Mouse (Mus musculus) macrophage (primary cell): ENCODE data around the gene Hoxa4. TPM values are rescaled to one million over a fixed set of nuclear protein-coding genes. Genes with fewer than 3 reads are reported as not detected.

Experiments used
- H3K27ac ChIP-seq: fragments of 350-480 bp; formaldehyde crosslinking; 2 replicates; pipeline ENCODE4 v1.9.0; 2021
- H3K36me3 ChIP-seq: fragments of 350-480 bp; formaldehyde crosslinking; 2 replicates; pipeline ENCODE4 v1.9.0; 2021; ENCODE audit errors: inconsistent target
- H3K4me3 ChIP-seq: fragments of 350-480 bp; formaldehyde crosslinking; 2 replicates; pipeline ENCODE4 v1.9.0; 2021; ENCODE audit errors: inconsistent target
- H3K79me2 ChIP-seq: fragments of 350-480 bp; formaldehyde crosslinking; 2 replicates; pipeline ENCODE4 v1.9.0; 2021; ENCODE audit errors: inconsistent target
- WGBS: methylation state at CpG from one replicate; pipeline ENCODE4 v1.1.7; 2026; ENCODE audit warnings: inconsistent platforms; ENCODE audit not compliant: missing documents; 5-methylcytosine and 5-hydroxymethylcytosine counted together
- polyA plus RNA-seq: library from polyadenylated mRNA; stranded (reverse); fragments of 250-400 nt; gene quantifications from 3 replicates; pipeline ENCODE4 v1.2.4, GENCODE M21; 2018; ENCODE audit warnings: inconsistent platforms

Hoxa4 gene
- polyA plus RNA-seq, 1 experiment from 2014 or later, result 0.34 TPM

- 37% methylated on average over 5 of the region's 5 CpGs for WGBS
- Histone ChIP-seq H3K79me2 (no peaks in the 10 kb centered on the region), H3K27ac (no peak overlapping the region), H3K4me3 (no peak overlapping the region), H3K36me3 (no peaks in the 10 kb centered on the region)
These were observed 22.7 kb upstream of the Hoxa4 start for GRCm38 (mm10) chr6:52214271-52214670.

- WGBS, result 4% methylated on average over 38 of the region's 38 CpGs
- Histone ChIP-seq H3K79me2 (no peaks in the 10 kb centered on the region), H3K27ac (no peak within 1 kb of the TSS), H3K4me3 (peak within 1 kb of the TSS; percentile 41), H3K36me3 (no peaks in the 10 kb centered on the region)
These were observed 21.8 kb upstream of the Hoxa4 start, which contains the start of the genes Hoxa3 and Gm28308 for GRCm38 (mm10) chr6:52213119-52213986. Hoxa3 (minus strand) TSS chr6:52213336. Gm28308 (minus strand) TSS chr6:52213339.

GRCm38 (mm10) chr6:52212556-52213118 is 21.1 kb upstream of the Hoxa4 start:
- no peaks in the 10 kb centered on the region for H3K36me3 ChIP-seq
- WGBS, result 3% methylated on average over 22 of the region's 22 CpGs
- no peaks in the 10 kb centered on the region for H3K79me2 ChIP-seq
- no peak overlapping the region for H3K27ac ChIP-seq
- H3K4me3 ChIP-seq, result peak overlapping the region; percentile 41

- Histone ChIP-seq H3K36me3 (no peaks in the 10 kb centered on the region), H3K4me3 (peak overlapping the region; percentile 41), H3K27ac (no peak overlapping the region), H3K79me2 (no peaks in the 10 kb centered on the region)
- 4% methylated on average over 13 of the region's 13 CpGs for WGBS
These were observed 20.4 kb upstream of the Hoxa4 start for GRCm38 (mm10) chr6:52211961-52212360.

GRCm38 (mm10) chr6:52211170-52211935 is 19.8 kb upstream of the Hoxa4 start:
- WGBS, result 5% methylated on average over 37 of the region's 37 CpGs
- no peaks in the 10 kb centered on the region for H3K36me3 ChIP-seq
- peak overlapping the region; percentile 41; the same call in 1 of the 2 replicates for H3K4me3 ChIP-seq
- no peaks in the 10 kb centered on the region for H3K79me2 ChIP-seq
- H3K27ac ChIP-seq, result no peak overlapping the region

GRCm38 (mm10) chr6:52209685-52210046 is 18.1 kb upstream of the Hoxa4 start:
- no peaks in the 10 kb centered on the region for H3K36me3 ChIP-seq
- 67% methylated on average over 11 of the region's 12 CpGs for WGBS
- H3K27ac ChIP-seq, result no peak overlapping the region
- H3K4me3 ChIP-seq, result no peak overlapping the region
- H3K79me2 ChIP-seq, result no peaks in the 10 kb centered on the region

GRCm38 (mm10) chr6:52208868-52209684 is 17.5 kb upstream of the Hoxa4 start:
- no peaks in the 10 kb centered on the region for H3K36me3 ChIP-seq
- no peak overlapping the region for H3K4me3 ChIP-seq
- no peaks in the 10 kb centered on the region for H3K79me2 ChIP-seq
- WGBS, result 40% methylated on average over 18 of the region's 18 CpGs
- no peak overlapping the region for H3K27ac ChIP-seq

GRCm38 (mm10) chr6:52208072-52208867 is 16.7 kb upstream of the Hoxa4 start, which contains the start of gene Hoxa6:
Hoxa6 (minus strand) TSS chr6:52208722.
- 34% methylated on average over 47 of the region's 47 CpGs for WGBS
- H3K79me2 ChIP-seq, result no peaks in the 10 kb centered on the region
- H3K4me3 ChIP-seq, result no peak within 1 kb of the TSS
- no peak within 1 kb of the TSS for H3K27ac ChIP-seq
- H3K36me3 ChIP-seq, result no peaks in the 10 kb centered on the region

- Histone ChIP-seq H3K4me3 (no peak overlapping the region), H3K79me2 (no peaks in the 10 kb centered on the region), H3K27ac (no peak overlapping the region), H3K36me3 (no peaks in the 10 kb centered on the region)
These were observed 16.1 kb upstream of the Hoxa4 start for GRCm38 (mm10) chr6:52207684-52207976.

- Histone ChIP-seq H3K27ac (no peak overlapping the region), H3K79me2 (no peaks in the 10 kb centered on the region), H3K36me3 (no peaks in the 10 kb centered on the region), H3K4me3 (no peak overlapping the region)
- WGBS, result 81% methylated on average over 4 of the region's 4 CpGs
These were observed 15.5 kb upstream of the Hoxa4 start for GRCm38 (mm10) chr6:52206882-52207683.

- Histone ChIP-seq H3K36me3 (no peaks in the 10 kb centered on the region), H3K4me3 (no peak overlapping the region), H3K79me2 (no peaks in the 10 kb centered on the region), H3K27ac (no peak overlapping the region)
- WGBS, result 94% methylated on average over 48 of the region's 55 CpGs
These were observed 14.4 kb upstream of the Hoxa4 start for GRCm38 (mm10) chr6:52205638-52206621.

GRCm38 (mm10) chr6:52205221-52205620 is 13.7 kb upstream of the Hoxa4 start:
- Histone ChIP-seq H3K36me3 (no peaks in the 10 kb centered on the region), H3K4me3 (no peak overlapping the region), H3K27ac (no peak overlapping the region), H3K79me2 (no peaks in the 10 kb centered on the region)
- WGBS, result 93% methylated on average over 13 of the region's 14 CpGs
